Mouse (Mus musculus) forelimb bud, embryonic 11.5 days (tissue): ENCODE measurements around the gene Sash1.
A peak's percentile ranks its signal among the peaks of the same experiment; 100 is the strongest.

Experiments used
- DNase-seq: peaks from one replicate; pipeline ENCODE4 v3.0.0-alpha.2; 2012; ENCODE audit warnings: low read depth, low spot score

The Sash1 gene

DNA sequence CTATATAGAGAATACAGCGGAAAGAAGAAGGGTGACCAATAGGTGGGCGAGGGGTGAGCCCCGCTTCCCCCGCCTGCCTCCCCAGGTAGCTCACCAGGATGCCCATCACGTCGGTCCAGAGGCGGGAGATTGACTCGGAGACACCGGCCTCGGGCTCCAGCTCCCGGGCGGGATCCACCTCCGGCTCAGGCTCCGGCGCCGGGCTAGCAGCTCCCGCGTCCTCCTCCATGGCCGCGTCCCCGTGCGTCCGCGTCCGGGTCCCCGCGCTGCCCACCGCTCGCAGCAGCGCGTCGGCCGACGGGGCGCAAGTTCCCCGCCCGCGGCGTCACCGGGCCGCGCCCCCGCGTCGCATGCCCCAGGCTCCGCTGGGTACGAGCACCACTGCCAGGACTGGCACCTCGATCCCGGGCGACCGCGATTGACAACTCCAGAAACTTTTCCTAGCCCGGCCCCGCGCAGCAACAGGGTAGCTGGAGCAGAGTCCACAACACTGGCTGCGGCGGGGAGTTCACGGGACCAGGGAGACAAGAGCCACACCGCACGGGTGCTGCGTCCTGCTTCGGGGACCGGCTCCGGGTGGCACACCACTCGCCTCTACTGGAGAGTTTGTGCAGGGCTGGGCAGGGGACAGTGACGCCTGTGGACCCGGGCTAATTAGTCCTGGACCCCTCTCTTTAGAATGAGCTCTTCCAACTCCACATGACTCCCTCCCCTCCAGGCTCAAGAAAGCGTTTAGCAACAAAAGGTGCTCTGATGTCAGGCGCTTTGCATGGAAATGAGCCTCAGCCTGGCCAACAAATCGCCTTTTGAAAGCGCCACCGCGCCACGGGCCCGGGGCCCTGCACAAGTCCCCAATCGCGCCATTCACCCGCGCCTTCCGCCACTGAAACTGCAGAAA lies at the start of gene Sash1:
Gene Sash1 (minus strand): TSS at position 441 of the 898 bp plus-strand sequence.
- peak; percentile 93 for DNase-seq

DNA sequence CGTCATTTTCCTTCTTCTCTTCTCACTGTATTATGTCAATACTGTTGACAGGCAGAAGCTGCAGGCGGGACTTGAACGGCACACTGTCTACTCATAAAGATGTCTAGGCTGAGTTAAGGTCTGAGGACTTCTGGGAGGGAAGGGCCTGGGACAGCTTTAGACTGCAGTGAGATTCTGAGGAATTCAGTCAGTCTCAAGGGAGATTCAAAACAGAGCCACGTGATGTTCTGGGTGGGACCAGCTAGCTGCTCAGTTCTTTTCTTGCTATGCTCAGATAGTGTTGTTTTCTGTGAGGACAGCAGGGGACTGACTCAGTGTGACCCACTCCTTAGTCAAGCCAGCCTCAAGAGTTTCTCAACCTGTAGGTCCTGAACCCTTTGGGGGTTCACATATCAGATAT lies 49.7 kb upstream of the Sash1 start:
- DNase-seq, result no peak

DNA sequence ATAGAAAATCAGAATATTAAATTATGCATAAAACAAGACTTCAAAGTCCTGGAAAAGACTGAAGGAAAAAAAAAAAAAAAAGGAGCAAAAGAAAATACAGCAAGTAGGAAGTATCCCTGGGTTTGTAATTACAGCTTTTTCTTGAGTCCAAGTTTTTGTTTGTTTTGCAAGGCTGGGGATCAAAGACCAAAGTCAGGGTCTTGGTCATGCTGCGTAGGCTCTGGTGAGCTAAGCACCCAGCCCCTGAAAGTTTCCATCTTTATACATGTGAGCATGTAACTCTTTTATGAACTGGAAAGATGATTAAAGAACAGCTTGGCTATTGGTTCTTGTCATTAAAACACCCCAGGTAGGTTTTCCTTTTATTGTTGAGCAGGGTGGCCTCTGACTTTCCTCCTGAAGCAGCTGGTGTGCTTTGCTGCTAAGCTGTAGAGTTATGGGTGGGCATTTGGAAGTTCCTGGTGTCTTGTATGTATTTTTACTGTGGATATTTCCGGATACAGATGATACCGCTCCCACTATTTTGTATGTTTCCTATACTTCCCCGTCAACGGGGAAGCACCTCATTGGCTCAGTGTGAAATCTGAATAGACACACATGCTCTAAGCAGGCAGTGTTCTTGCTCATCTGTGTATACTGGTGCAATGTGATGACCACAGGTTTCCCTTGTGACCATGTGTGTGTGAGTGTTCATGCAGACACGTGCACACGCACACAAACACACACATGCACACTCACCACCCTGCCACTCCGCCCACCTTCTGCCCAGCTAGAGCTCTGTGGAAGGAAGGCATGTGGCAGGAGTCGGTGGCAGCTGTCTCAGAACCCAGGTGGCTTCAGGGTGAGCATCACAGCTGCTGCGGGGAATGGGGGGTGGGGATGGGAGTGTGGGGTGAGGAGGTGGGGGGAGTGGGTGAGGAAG lies 47.8 kb upstream of the Sash1 start:
- DNase-seq, result no peak

DNA sequence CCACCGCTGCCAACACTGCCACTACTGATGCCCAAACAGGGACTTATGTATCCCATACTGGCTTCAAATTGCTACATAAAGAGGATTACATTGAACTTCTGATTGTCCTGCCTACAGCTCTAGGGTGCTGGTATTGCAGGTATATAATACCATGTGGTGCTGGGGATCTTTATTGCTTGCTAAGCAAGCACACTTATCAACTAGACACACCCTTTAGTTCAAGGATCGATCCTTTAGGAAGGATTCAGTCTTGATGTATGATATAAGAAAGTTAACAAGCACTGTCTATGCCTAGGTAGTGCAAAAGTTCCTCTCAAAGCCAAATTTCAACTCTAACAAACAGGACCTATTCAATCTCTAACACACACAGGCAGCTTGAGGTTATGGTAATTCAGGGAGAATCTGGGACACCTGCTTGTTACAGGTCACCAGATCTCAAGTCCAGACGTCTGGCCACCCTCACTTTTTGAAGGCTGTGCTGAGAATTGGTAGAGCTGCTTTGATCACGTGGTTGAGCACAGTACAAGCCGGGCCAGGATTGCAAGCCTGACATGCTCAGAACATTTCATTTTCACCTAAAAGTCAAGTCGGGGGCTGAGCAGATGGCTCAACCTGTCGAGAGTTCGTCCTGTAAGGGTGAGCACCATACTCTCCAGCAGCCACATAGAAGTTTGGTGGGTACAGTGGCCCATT lies 45.8 kb upstream of the Sash1 start:
- no peak for DNase-seq

DNA sequence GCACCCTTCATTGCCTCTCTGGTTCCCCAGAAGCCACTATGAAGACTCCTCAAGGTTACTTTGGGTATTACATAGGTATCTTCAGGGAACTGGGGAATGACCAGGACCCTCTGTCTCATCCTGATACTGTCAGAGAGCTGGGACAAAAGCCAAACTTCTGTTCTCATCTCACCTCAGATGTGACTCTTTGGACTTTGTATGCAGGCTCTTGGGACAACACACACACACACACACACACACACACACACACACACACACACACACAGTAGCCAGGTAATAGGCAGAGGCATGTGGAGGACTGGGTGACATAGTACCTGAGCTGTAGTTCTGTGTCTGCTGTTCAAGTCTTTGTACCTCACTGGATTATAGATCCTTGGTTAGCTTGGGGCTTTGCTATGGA lies 44.8 kb upstream of the Sash1 start:
- no peak for DNase-seq

DNA sequence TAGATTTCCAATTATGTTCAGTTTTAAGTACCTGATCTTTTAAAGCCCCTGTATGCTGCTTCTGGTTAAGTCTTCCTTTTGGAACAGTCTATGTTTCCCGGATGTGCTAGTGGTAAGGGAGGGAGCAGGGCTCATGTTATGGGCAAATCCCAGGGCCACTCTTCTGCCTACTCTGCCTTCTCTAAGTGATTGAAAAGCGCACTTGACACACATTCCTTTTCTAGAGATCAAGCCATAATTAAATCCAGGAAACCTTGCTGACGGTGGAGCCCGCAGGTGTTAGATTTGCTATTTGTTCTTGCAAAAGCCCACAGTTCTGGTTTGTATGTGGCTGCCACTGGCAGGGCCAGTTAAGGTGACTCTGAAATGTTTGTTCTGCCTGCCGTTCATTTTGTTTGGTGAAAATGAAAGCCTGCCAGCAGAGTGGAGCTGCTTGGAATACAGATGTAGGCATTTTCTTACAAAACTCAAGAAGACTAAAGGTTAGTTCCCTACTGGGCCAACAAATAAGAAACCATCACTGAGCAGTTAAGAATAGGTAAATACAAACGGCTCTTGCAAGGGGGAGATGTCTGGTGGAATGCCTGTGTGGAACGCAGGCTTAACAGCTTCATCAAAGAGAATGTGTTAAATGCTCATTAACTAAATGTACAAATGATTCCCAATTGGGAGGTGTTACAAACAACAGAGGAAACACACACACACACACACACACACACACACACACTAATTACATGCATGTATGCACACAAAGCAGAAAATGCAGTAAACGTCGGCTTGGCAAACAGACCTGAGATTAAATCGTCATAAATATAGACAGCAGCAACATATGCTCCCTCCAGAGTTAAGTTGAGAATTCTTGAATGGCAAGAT lies 43.1 kb upstream of the Sash1 start:
- peak; percentile 54 for DNase-seq

DNA sequence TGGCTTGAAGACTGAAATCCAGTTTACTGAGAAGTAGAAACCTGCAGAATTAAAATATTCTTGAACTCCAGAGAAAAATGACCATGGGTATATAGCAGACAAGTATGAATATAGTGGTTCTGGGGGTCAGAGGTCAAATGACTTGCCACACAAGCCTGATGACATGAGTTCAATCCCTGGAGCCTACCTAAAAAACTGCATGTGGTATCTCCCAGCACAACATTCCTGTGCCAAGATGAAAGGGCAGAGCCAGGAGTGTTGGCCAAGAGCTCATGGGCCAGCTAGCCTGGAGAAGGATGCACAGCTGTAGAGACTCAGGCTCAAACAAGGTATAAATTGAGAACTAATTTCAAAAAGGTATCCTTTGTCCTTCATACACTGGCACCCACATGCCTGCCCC lies 42.4 kb upstream of the Sash1 start:
- DNase-seq, result peak; percentile 20

DNA sequence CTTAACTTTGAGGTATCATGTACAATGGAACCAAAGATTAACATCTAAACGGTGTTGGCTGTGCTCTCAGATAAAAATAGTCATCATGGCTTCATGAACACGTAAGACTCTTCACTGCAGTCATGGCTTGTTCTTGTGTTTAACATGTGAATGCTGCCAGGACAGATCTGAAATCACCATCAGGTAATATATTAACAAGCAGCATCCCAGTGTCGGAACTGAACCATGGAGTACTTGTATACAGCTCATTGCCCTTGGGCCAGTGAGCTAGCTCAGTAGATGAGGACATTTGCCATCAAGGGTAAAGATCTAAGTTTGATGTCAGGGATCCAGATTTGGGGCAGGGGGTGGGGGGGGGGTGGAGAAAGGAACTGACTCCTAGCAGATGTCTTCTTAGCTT lies 41.0 kb upstream of the Sash1 start:
- DNase-seq, result no peak

DNA sequence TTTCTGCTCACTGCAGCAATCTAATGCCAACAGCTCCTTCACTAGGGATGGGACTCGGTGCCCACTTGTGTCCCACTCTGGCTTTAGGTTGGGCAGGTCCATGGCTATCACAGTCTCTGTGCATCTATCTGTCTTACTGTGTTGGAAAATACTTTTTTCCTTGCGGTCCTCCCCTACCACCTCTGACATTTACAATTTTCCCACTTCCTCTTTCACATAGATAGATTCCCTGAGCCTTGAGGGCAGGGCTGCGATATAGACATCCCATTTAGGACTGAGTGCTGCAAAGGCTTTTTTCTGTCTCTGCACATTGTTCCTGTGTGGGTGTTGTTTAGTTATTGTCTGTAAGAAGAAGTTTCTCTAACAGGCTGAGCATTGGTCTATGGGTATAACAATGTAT lies 40.4 kb upstream of the Sash1 start:
- no peak for DNase-seq

DNA sequence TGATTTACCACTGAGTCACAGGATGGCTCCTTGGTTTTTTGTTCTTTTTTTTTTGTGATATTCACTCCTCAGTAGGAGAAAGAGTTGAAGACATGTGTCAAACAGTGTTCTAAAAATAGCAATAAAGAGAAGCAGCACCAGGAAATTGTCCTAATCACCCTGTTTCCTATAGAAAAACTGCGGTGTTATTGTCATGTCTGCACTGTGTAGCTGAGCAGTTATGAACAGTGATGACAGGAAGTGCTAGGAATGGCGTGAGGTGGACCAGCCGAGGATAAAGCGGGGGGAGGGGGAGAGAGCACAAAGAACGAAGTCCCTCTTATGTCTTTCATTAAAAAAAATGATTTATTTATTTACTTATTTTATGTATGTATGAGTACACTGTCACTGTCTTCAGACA lies 39.4 kb upstream of the Sash1 start:
- no peak for DNase-seq

DNA sequence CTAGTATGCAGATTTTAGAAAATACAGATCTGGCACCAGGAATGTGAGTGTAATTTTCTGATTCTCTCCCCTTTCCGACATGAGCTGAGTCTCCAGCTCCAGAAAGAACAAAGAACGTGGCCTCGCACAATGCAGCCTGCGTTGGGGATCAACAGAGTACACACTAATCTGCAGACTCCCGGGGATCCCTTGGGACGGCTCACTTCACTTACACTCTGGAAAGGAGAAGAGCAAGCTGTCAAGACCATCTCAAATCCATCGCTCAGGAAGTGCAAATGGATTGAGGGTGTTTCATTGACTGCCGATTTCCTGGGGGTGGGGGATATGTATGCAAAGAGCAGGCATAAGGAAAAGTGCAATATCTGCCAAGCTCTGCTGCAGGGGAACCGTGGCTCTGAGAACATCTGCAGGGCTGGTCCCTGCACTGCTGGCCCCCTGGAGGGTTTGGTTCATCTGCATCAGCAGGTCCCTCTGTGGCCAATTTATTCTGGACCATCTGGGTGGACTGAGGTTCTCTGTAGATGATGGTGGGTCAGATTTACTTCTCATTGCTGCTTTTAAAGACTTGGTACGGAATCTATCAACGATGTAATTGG lies 35.3 kb upstream of the Sash1 start:
- DNase-seq, result no peak

DNA sequence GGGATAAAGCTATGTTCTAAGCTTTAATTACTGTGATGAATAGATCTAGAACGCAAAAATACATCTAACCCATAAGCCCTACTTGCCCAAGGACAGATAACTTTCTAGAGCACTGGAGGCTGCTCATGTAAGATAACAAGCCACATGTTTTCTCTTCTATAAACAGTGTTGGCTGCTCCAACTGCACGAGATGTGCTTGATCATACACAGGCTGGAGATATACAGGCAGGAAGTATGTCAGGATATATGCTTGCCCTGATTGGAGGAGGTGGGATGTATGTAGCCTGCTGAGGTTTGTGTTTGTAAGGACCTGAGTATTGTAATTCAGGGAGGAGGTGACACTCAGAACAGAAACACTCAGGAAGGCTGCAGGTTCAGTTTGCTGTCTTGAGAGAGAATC lies 31.9 kb upstream of the Sash1 start:
- DNase-seq, result no peak

DNA sequence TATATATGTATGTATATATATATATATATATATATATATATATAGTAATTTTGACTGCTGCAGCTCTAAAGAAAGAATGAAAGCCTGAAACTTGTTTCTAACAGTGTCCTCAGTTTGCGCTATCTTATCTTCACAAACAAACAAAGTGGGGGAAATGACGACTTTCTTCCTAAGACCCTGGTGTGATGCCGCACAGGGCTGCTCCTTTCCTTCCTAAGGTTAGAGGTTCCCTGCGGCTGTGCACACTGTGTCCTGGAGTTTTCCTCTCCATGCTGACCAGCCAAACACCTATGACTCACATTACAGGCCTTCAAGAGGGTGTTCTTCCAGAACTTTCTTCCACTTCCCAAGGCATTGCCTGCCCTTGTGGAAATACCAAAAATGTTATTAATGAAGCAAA lies 31.5 kb upstream of the Sash1 start:
- no peak for DNase-seq

DNA sequence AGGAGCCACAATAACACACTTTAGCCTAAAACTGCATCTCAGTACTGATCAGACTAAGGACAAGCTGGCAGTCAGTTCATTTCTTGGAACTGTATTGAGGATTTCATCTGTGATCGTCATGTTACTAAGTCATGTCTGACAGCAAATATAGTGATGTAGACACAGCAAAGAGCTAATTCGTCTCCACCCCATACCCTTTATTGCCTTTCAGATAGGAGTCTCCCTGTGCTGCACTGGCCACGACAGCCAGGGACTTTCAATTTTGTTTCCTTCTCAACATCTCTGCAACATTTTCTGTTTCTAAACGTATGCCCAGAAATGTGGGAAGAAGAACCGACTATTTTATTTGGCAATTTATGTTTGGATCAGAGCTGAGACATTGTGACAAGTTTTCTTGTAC lies 29.9 kb upstream of the Sash1 start:
- no peak for DNase-seq

DNA sequence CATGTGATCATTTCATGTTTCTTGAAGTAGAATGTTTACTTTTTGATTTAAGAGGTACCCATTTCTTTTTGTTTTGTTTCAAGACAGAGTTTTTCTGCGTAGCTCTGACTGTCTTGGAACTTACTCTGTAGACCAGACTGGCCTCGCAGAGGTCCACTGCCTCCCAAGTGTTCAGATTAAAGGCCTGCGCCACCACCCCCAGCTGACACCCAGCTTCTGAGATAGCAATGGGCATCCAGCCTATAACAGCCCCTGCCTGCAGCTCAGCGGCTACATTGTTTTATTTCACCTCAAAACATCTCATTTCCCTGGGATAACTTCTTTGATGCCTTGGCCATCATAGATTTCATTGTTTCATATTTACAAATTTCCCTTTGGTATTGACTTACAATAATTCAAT lies 28.0 kb upstream of the Sash1 start:
- DNase-seq, result no peak

DNA sequence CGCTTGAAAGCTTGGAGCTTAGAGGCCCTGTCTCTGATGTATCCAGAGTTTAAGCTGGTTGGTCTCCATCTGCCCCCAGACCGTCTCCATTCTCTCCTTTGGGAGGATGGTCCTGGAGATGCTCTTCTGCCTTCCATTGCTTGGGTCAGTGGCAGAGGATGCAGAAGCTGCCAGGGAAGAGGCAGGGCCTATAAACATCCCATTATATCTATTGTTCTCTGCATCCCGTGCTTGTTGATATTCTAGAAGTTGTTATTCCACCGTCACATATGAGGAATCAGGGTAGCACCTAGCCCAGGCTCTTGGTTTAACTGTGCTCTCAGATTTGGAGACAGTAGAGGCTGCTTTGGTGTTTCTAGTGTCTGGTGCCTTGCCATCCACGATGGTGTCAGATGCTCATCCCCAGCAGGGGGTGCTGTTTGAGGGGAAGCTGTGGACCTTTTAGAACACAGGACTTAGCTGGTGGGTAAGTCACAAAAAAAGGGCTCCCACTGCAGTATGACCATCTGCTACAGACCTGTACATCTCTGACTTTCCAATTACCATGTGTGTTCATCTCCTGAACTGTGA lies 26.9 kb upstream of the Sash1 start:
- DNase-seq, result no peak

DNA sequence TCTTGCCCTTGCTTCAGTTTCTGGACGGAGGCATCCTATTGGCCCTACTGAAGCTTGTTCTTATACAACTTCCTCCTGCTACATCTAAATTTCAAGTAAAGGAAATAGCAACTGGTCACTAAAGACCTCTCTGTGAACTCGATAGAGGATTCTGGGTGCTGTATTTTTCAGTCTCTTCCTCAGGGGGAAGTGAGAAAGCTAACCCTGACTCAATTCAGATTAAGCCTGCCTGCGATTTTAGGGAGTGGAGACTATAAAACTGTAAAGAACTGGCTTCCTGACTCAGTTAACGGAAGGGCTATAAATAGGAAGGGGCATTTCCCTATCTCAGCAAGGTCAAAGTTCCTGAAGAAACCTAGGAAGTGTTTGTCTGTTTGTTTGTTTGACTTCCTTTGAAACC lies 26.3 kb upstream of the Sash1 start:
- DNase-seq, result no peak

DNA sequence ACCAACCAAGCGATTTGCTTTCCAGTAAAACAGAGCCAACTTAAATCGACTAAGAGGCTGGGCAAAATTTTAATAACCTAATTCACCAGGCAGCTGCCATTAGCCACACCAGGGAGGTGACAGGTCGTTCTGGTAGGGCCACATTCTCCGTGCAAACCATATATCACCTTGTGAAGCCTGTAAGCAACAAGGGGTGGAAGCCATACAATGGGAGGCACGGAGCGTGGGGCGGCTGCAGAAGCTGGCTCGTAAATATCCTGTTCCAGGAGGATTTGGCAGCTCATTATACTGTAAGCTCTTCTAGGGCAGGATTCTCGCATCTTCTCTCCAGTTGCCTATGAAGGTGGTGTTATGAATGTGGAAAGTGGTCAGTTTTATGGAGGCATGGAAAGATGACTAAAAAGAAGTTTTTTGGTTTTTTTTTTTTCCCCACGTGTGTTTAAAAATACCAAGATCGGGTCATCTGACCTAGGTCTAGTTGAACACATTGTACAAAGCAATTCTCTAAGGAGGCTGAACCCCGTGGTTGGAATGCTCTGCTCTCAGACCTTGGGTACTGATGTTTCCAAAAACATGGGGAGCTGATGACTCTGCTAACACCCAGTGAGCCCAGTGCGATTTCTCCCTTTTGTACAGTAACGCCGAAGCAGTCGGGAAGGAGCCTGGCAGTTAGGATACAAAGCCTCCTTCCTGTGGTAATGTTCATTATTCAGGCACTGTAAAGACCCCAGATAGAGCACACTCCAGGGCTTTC lies 24.5 kb upstream of the Sash1 start:
- DNase-seq, result peak; percentile 29

DNA sequence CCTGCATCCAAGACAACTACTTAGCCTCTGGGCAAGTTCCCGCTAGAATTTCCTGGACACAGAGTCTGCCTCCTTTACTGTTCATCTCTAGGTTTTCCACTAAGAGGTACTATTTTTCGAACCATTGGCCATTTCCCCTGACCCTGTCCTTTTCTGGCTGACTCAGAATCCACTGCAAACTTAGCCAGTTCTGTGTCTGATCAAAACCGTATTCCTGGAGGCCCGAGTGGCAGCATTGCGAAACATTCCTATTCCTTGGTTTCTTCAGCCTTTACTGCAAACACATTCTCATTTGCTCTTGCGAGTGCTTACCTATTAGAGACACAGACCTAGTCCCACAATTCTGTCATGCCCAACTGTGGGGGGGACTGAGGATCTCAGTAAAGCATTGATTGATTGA lies 17.2 kb upstream of the Sash1 start:
- DNase-seq, result no peak

DNA sequence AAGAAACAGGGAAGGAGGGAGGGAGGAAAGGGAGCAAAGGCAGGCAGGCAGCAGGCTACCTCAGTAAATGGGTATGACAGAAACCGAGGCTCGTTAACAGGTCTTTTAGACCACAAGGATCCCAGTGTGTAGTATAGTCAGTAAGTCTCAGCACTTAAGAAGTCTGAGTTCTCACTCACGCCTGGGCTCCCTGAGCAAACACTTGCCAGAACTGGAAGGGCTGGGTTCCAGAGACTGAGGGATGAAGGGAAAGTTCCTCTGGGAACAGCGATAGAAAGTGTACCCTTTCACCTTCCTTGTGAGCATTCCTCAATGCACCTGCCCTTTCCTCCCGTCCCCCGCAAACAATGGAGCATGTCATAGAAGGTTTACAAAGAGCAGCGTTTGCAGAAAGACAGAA lies 16.5 kb upstream of the Sash1 start:
- DNase-seq, result no peak
